Mouse (Mus musculus) forebrain, embryonic 14.5 days (tissue): Measurements from ENCODE around the gene Dck. TPM values are rescaled to one million over a fixed set of nuclear protein-coding genes. Genes with fewer than 3 reads are reported as not detected.

Experiments
- ATAC-seq: fragments of 200-750 bp; cut with Nextera tagmentation; 2 replicates; pipeline ENCODE4 v1.8.0; 2017; ENCODE audit warnings: mild to moderate bottlenecking, moderate library complexity
- DNase-seq: peaks from one replicate; pipeline ENCODE4 v3.0.0-alpha.2; 2015; ENCODE audit warnings: low spot score
- H3K27ac ChIP-seq: fragments of 300-500 bp; sonication (generic); 2 replicates; pipeline ENCODE4 v1.5.1; 2014; ENCODE audit warnings: low read depth, mild to moderate bottlenecking, control low read depth, low read length, moderate library complexity
- H3K27me3 ChIP-seq: fragments of 300-500 bp; sonication (generic); replicated peaks from 2 replicates; pipeline ENCODE4 v1.6.1; 2014; ENCODE audit warnings: low read length, control low read depth, mixed read lengths; ENCODE audit not compliant: control insufficient read depth, insufficient read depth
- H3K36me3 ChIP-seq: fragments of 300-500 bp; sonication (generic); 2 replicates; pipeline ENCODE4 v1.6.1; 2014; ENCODE audit warnings: low read length, control low read depth; ENCODE audit not compliant: control insufficient read depth, insufficient read depth
- H3K4me1 ChIP-seq: fragments of 300-500 bp; sonication (generic); 2 replicates; pipeline ENCODE4 v1.6.1; 2014; ENCODE audit warnings: antibody characterized with exemption, low read length, control low read depth; ENCODE audit not compliant: control insufficient read depth, insufficient read depth
- H3K4me2 ChIP-seq: fragments of 300-500 bp; sonication (generic); 2 replicates; pipeline ENCODE4 v1.6.1; 2014; ENCODE audit warnings: mild to moderate bottlenecking, control low read depth, low read length
- H3K4me3 ChIP-seq: fragments of 300-500 bp; sonication (generic); 2 replicates; pipeline ENCODE4 v1.5.1; 2014; ENCODE audit warnings: low read depth, low read length, control low read depth
- H3K9ac ChIP-seq: fragments of 300-500 bp; sonication (generic); 2 replicates; pipeline ENCODE4 v1.6.1; 2014; ENCODE audit warnings: mild to moderate bottlenecking, low read length, control low read depth, moderate library complexity
- H3K9me3 ChIP-seq: fragments of 300-500 bp; sonication (generic); replicated peaks from 2 replicates; pipeline ENCODE4 v1.6.1; 2016; ENCODE audit warnings: low read length, control low read depth, mixed read lengths; ENCODE audit not compliant: control insufficient read depth
- WGBS: fragments of 180-500 bp; shearing (Covaris S2); extraction: QIAGEN DNeasy Blood & Tissue Kit; methylation state at CpG from one replicate; pipeline ENCODE4 v1.1.7; 2014; 5-methylcytosine and 5-hydroxymethylcytosine counted together
- polyA plus RNA-seq: library from polyadenylated mRNA; unstranded; fragments of >200 nt; fragmentation: Nextera tagmentation; extraction: Ambion mirVana; gene quantifications from 2 replicates; pipeline ENCODE4 v1.2.1, GENCODE M21; 2014

Gene Dck
- polyA plus RNA-seq, 1 experiment from 2014 or later, result 93.7 TPM

- no peak overlapping the region for H3K27ac ChIP-seq
- H3K4me3 ChIP-seq, result no peak overlapping the region
- no peak overlapping the region for H3K4me2 ChIP-seq
- H3K4me1 ChIP-seq, result no peaks in the 10 kb centered on the region
- DNase-seq, result no peak
- no peak overlapping the region for H3K9ac ChIP-seq
- ATAC-seq, result no peak
- no peaks in the 10 kb centered on the region for H3K9me3 ChIP-seq
- 86% methylated on average over 6 of the region's 6 CpGs for WGBS
- no peaks in the 10 kb centered on the region for H3K36me3 ChIP-seq
- H3K27me3 ChIP-seq, result no peaks in the 10 kb centered on the region
Measured at GRCm38 (mm10) chr5:88797121-88797520, 32.3 kb downstream of the Dck start.

- Histone ChIP-seq H3K9ac (no peak overlapping the region), H3K36me3 (no peaks in the 10 kb centered on the region), H3K9me3 (no peaks in the 10 kb centered on the region), H3K4me1 (no peaks in the 10 kb centered on the region), H3K27me3 (no peaks in the 10 kb centered on the region), H3K27ac (no peak overlapping the region), H3K4me3 (no peak overlapping the region), H3K4me2 (no peak overlapping the region)
- ATAC-seq (no peak), DNase-seq (no peak)
- 90% methylated on average over 4 of the region's 4 CpGs for WGBS
Measured at GRCm38 (mm10) chr5:88805616-88806015, 40.8 kb downstream of the Dck start.

- H3K27me3 ChIP-seq, result no peaks in the 10 kb centered on the region
Measured at GRCm38 (mm10) chr5:88806278-88806677, 41.5 kb downstream of the Dck start.

GRCm38 (mm10) chr5:88807342-88807741 is 42.5 kb downstream of the Dck start:
- Histone ChIP-seq H3K27me3 (no peaks in the 10 kb centered on the region), H3K4me1 (no peaks in the 10 kb centered on the region), H3K4me3 (no peak overlapping the region), H3K27ac (no peak overlapping the region), H3K9ac (no peak overlapping the region), H3K36me3 (no peaks in the 10 kb centered on the region), H3K4me2 (no peak overlapping the region), H3K9me3 (no peaks in the 10 kb centered on the region)
- WGBS, result 35% methylated on average over 9 of the region's 9 CpGs
- DNase-seq (no peak), ATAC-seq (no peak)

More at GRCm38 (mm10) chr5:88806278-88806677, 41.5 kb downstream of the Dck start:
- no peak overlapping the region for H3K27ac ChIP-seq
- H3K9me3 ChIP-seq, result no peaks in the 10 kb centered on the region
- no peak overlapping the region for H3K4me3 ChIP-seq
- no peak overlapping the region for H3K4me2 ChIP-seq
- H3K9ac ChIP-seq, result no peak overlapping the region
- 33% methylated on average over 5 of the region's 5 CpGs for WGBS
- H3K4me1 ChIP-seq, result no peaks in the 10 kb centered on the region
- H3K36me3 ChIP-seq, result no peaks in the 10 kb centered on the region
- ATAC-seq (no peak), DNase-seq (no peak)

GRCm38 (mm10) chr5:88813188-88813587 is 48.4 kb downstream of the Dck start:
- H3K9me3 ChIP-seq, result no peaks in the 10 kb centered on the region
- DNase-seq (no peak), ATAC-seq (no peak)
- H3K27ac ChIP-seq, result no peak overlapping the region
- no peak overlapping the region for H3K4me3 ChIP-seq
- no peaks in the 10 kb centered on the region for H3K4me1 ChIP-seq
- no peak overlapping the region for H3K4me2 ChIP-seq
- H3K27me3 ChIP-seq, result no peaks in the 10 kb centered on the region
- no peak overlapping the region for H3K9ac ChIP-seq
- H3K36me3 ChIP-seq, result no peaks in the 10 kb centered on the region
- WGBS, result 85% methylated on average over 2 of the region's 2 CpGs

GRCm38 (mm10) chr5:88814552-88814951 is 49.8 kb downstream of the Dck start:
- Histone ChIP-seq H3K4me3 (no peak overlapping the region), H3K27ac (no peak overlapping the region), H3K27me3 (no peaks in the 10 kb centered on the region), H3K9me3 (no peaks in the 10 kb centered on the region), H3K36me3 (no peaks in the 10 kb centered on the region), H3K9ac (no peak overlapping the region), H3K4me1 (no peaks in the 10 kb centered on the region), H3K4me2 (no peak overlapping the region)
- ATAC-seq, result no peak
- 82% methylated on average over 4 of the region's 4 CpGs for WGBS
- no peak for DNase-seq

GRCm38 (mm10) chr5:88821542-88821941 is 56.7 kb downstream of the Dck start:
- no peak overlapping the region for H3K4me3 ChIP-seq
- DNase-seq (peak; percentile 36), ATAC-seq (no peak)
- H3K27ac ChIP-seq, result no peak overlapping the region
- H3K27me3 ChIP-seq, result no peaks in the 10 kb centered on the region
- H3K9ac ChIP-seq, result no peak overlapping the region
- no peaks in the 10 kb centered on the region for H3K4me1 ChIP-seq
- H3K4me2 ChIP-seq, result no peak overlapping the region
- no peaks in the 10 kb centered on the region for H3K9me3 ChIP-seq
- WGBS, result 25% methylated on average over 1 of the region's 1 CpGs
- no peaks in the 10 kb centered on the region for H3K36me3 ChIP-seq

GRCm38 (mm10) chr5:88824838-88825237 is 60.0 kb downstream of the Dck start:
- no peaks in the 10 kb centered on the region for H3K27me3 ChIP-seq
- H3K4me3 ChIP-seq, result no peak overlapping the region
- no peaks in the 10 kb centered on the region for H3K9me3 ChIP-seq
- H3K27ac ChIP-seq, result no peak overlapping the region
- no peaks in the 10 kb centered on the region for H3K4me1 ChIP-seq
- H3K4me2 ChIP-seq, result no peak overlapping the region
- 50% methylated on average over 10 of the region's 10 CpGs for WGBS
- H3K36me3 ChIP-seq, result no peaks in the 10 kb centered on the region
- ATAC-seq (0 out of 2 replicates have a peak, but pooled peaks have one; percentile 44), DNase-seq (no peak)
- no peak overlapping the region for H3K9ac ChIP-seq

- Histone ChIP-seq H3K4me3 (no peak overlapping the region), H3K9me3 (no peaks in the 10 kb centered on the region), H3K27me3 (no peaks in the 10 kb centered on the region), H3K36me3 (no peaks in the 10 kb centered on the region), H3K4me2 (no peak overlapping the region), H3K9ac (no peak overlapping the region), H3K4me1 (peaks cover 4% of the 10 kb centered on the region; the same call in 1 of the 2 replicates), H3K27ac (no peak overlapping the region)
- peak; percentile 52 for DNase-seq
- ATAC-seq, result peak; percentile 76
- 40% methylated on average over 8 of the region's 8 CpGs for WGBS
Measured at GRCm38 (mm10) chr5:88829835-88830571, 65.2 kb downstream of the Dck start.
